Mouse (Mus musculus): Measurements from ENCODE around the gene Gpr149.

DNA sequence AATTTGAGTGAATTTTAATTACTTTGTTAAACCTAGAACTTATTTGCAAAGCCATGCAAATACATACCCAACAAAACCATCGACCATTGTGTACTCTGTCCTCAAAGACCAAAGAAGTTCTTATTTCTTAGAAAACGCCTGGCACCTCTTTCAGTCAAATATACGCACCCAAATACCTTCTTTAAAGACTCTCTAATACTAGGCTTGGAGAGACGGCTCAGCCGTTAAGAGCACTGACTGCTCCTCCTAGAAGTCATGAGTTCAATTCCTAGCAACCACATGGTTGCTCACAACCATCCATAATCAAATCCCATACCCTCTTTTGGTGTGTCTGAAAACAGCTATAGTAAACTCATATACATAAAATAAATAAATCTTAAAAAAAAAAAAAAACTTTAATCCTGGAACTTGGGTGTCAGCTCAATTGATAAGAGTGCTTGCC is 97.7 kb downstream of the Gpr149 start:
- no peak for TF ChIP-seq CTCF (conservative IDR thresholded peaks at IDR 0.05; ENCODE audit: low read length)
- no peak for TF ChIP-seq POU5F1 (IDR thresholded peaks at IDR 0.05; ENCODE audit: borderline replicate concordance, low read length)
